Comparison of ENCODE assay signal across 8 mouse cellular contexts in the genomic region with DNA sequence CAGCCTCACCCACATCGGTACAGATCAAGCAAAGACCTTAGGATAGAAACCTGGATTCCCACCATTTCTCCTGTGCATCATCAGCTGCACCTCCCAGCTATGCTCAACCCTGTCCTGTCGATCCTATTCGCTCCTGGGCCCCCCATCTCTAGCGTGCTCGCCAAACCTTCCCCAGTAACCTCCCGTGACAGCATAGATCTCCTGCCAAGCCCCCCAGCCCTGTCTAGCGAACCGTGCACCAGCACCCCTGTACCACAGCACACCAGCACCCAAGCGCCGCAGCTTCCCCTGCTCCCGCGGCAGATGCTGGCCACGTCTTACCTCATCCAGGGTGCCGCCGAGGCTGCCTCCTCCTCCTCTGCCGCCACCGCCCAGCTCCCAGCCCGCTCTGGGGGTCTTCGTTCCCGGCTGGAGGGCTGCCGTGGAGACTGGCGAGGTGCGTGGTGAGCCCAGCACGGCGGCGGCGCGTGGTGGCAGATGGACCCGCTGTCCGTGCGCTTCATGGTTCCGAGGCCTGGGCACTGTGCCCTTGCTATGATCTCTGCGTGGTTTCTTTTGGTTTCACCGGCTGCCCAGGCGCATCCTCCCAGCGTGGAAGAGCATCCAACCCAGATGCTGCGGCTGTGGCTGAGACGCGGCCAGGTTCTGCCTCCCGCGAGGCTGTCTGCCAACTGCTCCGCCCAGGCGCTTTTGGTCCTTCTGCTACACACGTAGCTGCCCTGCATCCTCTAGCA. TPM values are rescaled to one million over a fixed set of nuclear protein-coding genes. Genes with fewer than 3 reads are reported as not detected.
DNase-seq lines count a peak whose midpoint lies in the region; ATAC-seq lines count a peak whose summit lies in the region.

A gene (minus strand): TSS at position 540 of the 734 bp plus-strand sequence.

- peaks cover 8% of the 10 kb centered on the region for H3K4me1 ChIP-seq in limb, embryonic 15.5 days

- peak within 1 kb of the TSS; percentile 29 for H3K9ac ChIP-seq in limb, embryonic 15.5 days

- no peaks in the 10 kb centered on the region for H3K36me3 ChIP-seq in limb, embryonic 15.5 days

- 1% methylated on average over 44 of the region's 44 CpGs for WGBS in limb, embryonic 15.5 days

- H3K9me3 ChIP-seq in limb, embryonic 15.5 days: no peaks in the 10 kb centered on the region

- no peak for ATAC-seq in inflammation-experienced regulatory T-cells, adult 6 months
- ATAC-seq in limb, embryonic 15.5 days (ENCODE audit: insufficient number of reproducible peaks, low FRiP score, low TSS enrichment, low read depth): no peak

- H3K4me3 ChIP-seq in limb, embryonic 15.5 days: peak within 1 kb of the TSS; percentile 45

- H3K27me3 ChIP-seq in limb, embryonic 15.5 days: peaks cover 33% of the 10 kb centered on the region

- no peak within 1 kb of the TSS for H3K27ac ChIP-seq in limb, embryonic 15.5 days

- DNase-seq in urinary bladder, adult 2 months (ENCODE audit: low spot score): no peak
- no peak for DNase-seq in urinary bladder, adult 18-20 months (ENCODE audit: low spot score in 2 of 2)
- peak; percentile 87 for DNase-seq in cerebellum, postnatal 36 days
- DNase-seq in gastrocnemius, adult 8-10 months (ENCODE audit: low spot score in 2 of 2): no peak
- DNase-seq in right cerebral cortex, adult 2 months (ENCODE audit: low spot score in 2 of 2): peak; percentile 78 to 79
- no peak for DNase-seq in urinary bladder, postnatal 4 days (ENCODE audit: low spot score in 2 of 2)

- H3K4me2 ChIP-seq in limb, embryonic 15.5 days: peak within 1 kb of the TSS; percentile 89

RNA-seq across cellular contexts. Expression of the gene that starts here (rescaled TPM):
- polyA plus RNA-seq in urinary bladder, adult 2 months (2012; rRNA removed): 31.3 and 41.1 TPM in 2 replicates
- total RNA-seq in gastrocnemius, adult 8-10 months (2022): 1,000 to 10,000 TPM; 3,083 to 3,979 (median 3,594) TPM
- 10 to 100 TPM in 2 of 3 experiments, 1 to 10 TPM in 1; 9.1 to 13.1 (median 11.2) TPM for polyA plus RNA-seq in inflammation-experienced regulatory T-cells, adult 6 months (2017; shearing (Covaris generic))
- polyA plus RNA-seq in limb, embryonic 15.5 days (2015; fragmentation: Nextera tagmentation; extraction: Ambion mirVana): 33.6 and 48.9 TPM in 2 replicates

Comparison
In these comparisons a context has a peak if more than half of its experiments do, and no peak if none do; other contexts are left out.
1. DNase-seq: peak in cerebellum, postnatal 36 days (2 of 2) and right cerebral cortex, adult 2 months (2 of 2); none in urinary bladder, adult 2 months (single experiment), urinary bladder, adult 18-20 months (0 of 2), gastrocnemius, adult 8-10 months (0 of 2) and urinary bladder, postnatal 4 days (0 of 2).